Mouse (Mus musculus) forebrain, embryonic 10.5 days (tissue): ENCODE results near the gene Srp68. TPM values are rescaled to one million over a fixed set of nuclear protein-coding genes. Genes with fewer than 3 reads are reported as not detected.
A peak's percentile ranks its signal among the peaks of the same experiment; 100 is the strongest.

ENCODE experiments used
- DNase-seq: peaks from one replicate; pipeline ENCODE4 v3.0.0-alpha.2; 2017; ENCODE audit warnings: low spot score; ENCODE audit errors: extremely low spot score
- H3K27ac ChIP-seq: fragments of 300-500 bp; sonication (generic); 2 replicates; pipeline ENCODE4 v1.5.1; 2016; ENCODE audit warnings: mild to moderate bottlenecking
- H3K27me3 ChIP-seq: fragments of 300-500 bp; sonication (generic); 2 replicates; pipeline ENCODE4 v1.6.1; 2016; ENCODE audit warnings: mild to moderate bottlenecking; ENCODE audit not compliant: poor library complexity, severe bottlenecking
- H3K36me3 ChIP-seq: fragments of 300-500 bp; sonication (generic); replicated peaks from 2 replicates; pipeline ENCODE4 v1.6.1; 2016; ENCODE audit warnings: mild to moderate bottlenecking, moderate library complexity
- H3K4me1 ChIP-seq: fragments of 300-500 bp; sonication (generic); 2 replicates; pipeline ENCODE4 v1.6.1; 2016
- H3K4me3 ChIP-seq: fragments of 300-500 bp; sonication (generic); 2 replicates; pipeline ENCODE4 v1.5.1; 2016; ENCODE audit warnings: mild to moderate bottlenecking, moderate library complexity
- H3K9me3 ChIP-seq: fragments of 300-500 bp; sonication (generic); 2 replicates; pipeline ENCODE4 v1.6.1; 2016; ENCODE audit warnings: mild to moderate bottlenecking, moderate library complexity
- WGBS: fragments of 180-500 bp; shearing (Covaris S2); methylation state at CpG from one replicate; pipeline ENCODE4 v1.1.7; 2016; 5-methylcytosine and 5-hydroxymethylcytosine counted together
- polyA plus RNA-seq: library from polyadenylated mRNA; unstranded; fragments of >200 nt; fragmentation: Nextera tagmentation; extraction: Ambion mirVana; gene quantifications from 2 replicates; pipeline ENCODE4 v1.2.1, GENCODE M21; 2016

Srp68 gene
- polyA plus RNA-seq, 1 experiment from 2014 or later: 99.3 TPM

DNA sequence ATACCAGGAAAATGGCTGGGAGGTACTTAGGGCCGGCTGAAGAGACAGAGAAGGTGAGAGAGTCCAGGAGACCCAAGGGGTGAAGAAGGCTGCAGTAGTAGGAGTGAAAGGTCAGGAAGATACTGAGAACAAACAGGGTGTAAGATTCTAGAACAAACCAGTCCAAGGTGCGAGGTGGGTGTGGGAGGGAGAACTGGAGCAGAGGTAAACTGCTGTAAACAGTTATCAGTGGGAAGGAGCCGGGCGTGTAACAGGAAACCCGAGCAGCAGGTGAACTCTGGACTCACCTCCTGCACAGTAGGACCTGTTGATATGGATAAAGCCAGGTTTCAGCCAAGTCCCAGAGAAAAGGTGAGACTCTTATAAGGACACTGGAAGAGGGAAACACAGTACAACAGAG, 63.3 kb downstream of the Srp68 start:
- Histone ChIP-seq H3K4me1 (no peaks in the 10 kb centered on the region), H3K9me3 (no peaks in the 10 kb centered on the region), H3K36me3 (peaks cover 19% of the 10 kb centered on the region), H3K4me3 (no peak overlapping the region), H3K27me3 (no peaks in the 10 kb centered on the region), H3K27ac (no peak overlapping the region)
- no peak for DNase-seq
- WGBS: 84% methylated on average over 5 of the region's 5 CpGs

DNA sequence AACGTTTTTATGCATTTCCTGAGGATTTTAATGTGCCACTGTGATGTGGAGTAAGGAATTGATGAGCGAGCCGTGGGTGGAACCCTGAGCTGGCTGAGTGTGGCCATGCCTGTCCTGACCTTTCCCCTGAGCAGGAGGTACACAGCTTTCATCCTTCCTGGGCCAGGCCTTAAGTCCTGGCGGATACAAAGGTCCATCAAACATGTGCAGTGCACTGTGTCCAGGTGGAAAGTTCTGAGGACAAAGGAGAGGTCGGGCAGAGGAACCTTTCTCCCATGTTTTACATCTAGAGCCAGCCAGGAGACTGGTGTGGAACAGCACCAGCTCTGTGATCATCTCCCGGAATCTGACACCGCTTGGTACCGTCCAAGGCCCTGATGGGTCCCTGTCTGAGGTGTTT, 64.8 kb downstream of the Srp68 start:
- Histone ChIP-seq H3K27ac (no peak overlapping the region), H3K4me3 (no peak overlapping the region), H3K36me3 (peaks cover 22% of the 10 kb centered on the region), H3K9me3 (no peaks in the 10 kb centered on the region), H3K4me1 (no peaks in the 10 kb centered on the region), H3K27me3 (no peaks in the 10 kb centered on the region)
- 85% methylated on average over 8 of the region's 8 CpGs for WGBS
- no peak for DNase-seq

DNA sequence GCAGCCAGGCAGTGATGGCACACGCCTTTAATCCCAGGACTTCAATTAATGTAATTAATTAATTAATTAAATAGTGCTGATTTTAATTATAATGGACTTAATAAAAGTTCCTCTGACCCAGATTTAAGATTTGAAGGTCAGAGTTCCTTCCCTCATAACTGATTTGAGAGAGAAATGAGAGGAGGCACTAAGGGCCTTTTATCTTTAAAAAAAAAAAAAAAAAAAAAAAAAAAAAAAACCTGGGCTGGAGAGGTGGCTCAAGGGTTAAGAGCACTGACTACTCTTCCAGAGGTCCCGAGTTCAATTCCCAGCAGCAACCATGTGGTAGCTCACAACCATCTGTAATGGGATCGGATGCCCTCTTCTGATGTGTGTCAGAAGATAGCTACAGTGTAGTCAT, 65.4 kb downstream of the Srp68 start:
- no peaks in the 10 kb centered on the region for H3K9me3 ChIP-seq
- no peaks in the 10 kb centered on the region for H3K4me1 ChIP-seq
- no peak overlapping the region for H3K4me3 ChIP-seq
- DNase-seq: no peak
- H3K27me3 ChIP-seq: no peaks in the 10 kb centered on the region
- H3K27ac ChIP-seq: no peak overlapping the region
- H3K36me3 ChIP-seq: peaks cover 22% of the 10 kb centered on the region
- 84% methylated on average over 3 of the region's 3 CpGs for WGBS

DNA sequence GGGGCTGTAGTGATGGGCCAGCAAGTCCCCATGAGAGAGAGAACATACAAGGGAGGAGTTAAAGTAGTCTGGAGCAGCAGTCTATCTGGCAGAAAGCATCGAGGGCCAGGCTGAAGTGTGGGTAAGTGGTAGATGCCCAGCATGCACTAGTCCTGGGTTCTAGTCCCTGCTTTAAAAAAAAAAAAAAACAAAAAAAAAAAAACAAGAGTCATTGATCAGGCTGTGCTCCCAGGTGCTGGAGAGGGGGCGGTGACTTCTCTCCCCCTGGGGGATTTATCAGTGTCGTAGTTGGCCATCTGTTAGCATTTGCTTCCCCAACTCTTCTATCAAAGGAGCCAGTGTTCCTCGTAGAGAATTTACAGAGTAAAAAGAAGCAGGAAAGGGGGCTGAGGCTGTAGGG, 67.3 kb downstream of the Srp68 start:
- H3K9me3 ChIP-seq: no peaks in the 10 kb centered on the region
- H3K4me3 ChIP-seq: no peak overlapping the region
- H3K27ac ChIP-seq: no peak overlapping the region
- H3K36me3 ChIP-seq: peaks cover 25% of the 10 kb centered on the region
- 74% methylated on average over 4 of the region's 4 CpGs for WGBS
- H3K4me1 ChIP-seq: no peaks in the 10 kb centered on the region
- H3K27me3 ChIP-seq: no peaks in the 10 kb centered on the region
- DNase-seq: no peak

DNA sequence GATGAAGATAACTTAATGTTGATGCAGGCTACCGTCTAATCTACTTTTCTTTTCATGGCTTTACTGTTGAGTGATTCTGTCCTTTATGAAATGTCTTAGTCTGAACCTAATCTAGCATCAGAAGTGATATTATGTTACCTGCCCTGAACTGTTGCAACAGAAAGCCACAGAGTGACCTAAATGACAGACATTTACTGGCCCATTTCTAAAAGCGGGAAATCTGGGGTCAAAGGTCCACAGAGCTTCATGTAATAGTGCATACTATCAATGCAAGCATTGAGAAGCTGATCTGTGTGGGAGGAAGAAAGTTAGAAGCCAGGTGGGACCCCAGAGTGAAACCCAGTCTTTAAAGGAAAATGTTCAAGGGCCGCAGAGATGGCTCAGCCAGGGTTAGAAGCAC, 70.9 kb downstream of the Srp68 start:
- peaks cover 25% of the 10 kb centered on the region for H3K36me3 ChIP-seq
- no peak overlapping the region for H3K27ac ChIP-seq
- H3K4me3 ChIP-seq: no peak overlapping the region
- 94% methylated on average over 3 of the region's 3 CpGs for WGBS
- H3K9me3 ChIP-seq: no peaks in the 10 kb centered on the region
- no peaks in the 10 kb centered on the region for H3K27me3 ChIP-seq
- DNase-seq: no peak
- peaks cover 8% of the 10 kb centered on the region for H3K4me1 ChIP-seq

DNA sequence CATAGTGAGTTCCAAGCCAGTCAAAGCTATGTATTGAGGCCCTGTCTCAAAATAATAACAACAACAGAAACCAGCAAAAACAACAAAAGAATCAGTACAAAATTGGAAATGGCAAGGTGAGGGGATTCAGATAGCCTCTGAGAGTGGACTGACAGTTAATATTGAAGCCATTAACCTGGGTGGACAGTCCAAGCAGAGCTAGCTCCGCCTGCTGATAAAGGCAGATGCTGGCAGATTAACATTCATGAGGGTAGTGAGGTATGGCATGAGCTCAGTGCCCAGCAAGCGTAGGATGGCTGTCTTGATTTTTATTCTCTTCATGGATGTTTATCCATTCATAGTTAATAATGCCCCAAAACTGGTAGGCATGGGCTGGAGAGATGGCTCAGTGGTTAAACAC, 72.9 kb downstream of the Srp68 start:
- no peak for DNase-seq
- WGBS: 92% methylated on average over 2 of the region's 2 CpGs
- Histone ChIP-seq H3K27ac (no peak overlapping the region), H3K4me3 (no peak overlapping the region), H3K27me3 (no peaks in the 10 kb centered on the region), H3K36me3 (peaks cover 18% of the 10 kb centered on the region), H3K9me3 (no peaks in the 10 kb centered on the region), H3K4me1 (peaks cover 15% of the 10 kb centered on the region)

DNA sequence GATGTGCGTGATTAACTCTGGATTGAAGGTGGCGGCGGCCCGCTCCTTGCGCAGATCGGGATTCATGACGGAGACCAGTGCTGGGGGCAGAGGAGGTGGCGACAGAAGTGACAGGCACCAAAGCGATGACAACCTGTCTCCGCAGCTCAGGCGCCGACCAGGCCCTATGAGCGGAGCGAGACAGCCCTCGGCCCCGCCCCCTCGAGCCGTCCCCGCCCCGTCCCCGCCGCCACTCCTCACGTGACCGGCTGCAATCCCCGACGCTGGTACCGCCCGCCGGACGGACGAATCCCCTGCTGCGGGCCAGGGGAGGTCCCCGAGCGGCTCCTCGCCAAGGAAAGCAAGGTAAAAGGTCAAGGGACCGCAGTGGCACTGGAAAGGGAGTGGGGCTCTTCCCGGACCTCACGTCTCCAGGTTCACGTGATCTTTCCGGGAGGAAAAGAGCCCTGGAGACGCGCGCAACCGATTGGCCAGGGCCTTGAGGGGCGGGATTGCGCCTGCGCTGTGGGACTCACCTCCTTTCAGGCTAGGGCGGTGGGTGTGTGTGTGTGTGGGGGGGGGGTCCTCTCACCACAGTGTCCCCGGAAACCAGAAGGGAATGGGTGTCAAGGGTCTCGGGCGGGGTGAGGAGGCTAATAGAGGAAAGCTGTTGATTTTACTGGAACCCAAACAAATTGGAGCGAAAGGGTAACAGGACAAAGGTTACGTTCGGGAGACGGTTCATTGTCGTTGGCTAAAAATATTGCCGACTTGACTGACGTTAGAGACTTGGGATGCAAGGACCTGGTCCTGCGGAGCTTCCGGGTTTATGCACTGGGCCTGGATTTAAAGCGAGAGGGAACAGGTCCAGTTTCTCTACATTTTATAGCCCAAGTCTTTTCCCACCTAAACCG, 75.1 kb downstream of the Srp68 start, which contains the start of the genes Ten1 and Acox1:
Ten1 (plus strand) TSS at position 217 of the 893 bp plus-strand sequence.
Acox1 (minus strand) TSS at position 407 of the 893 bp plus-strand sequence.
- no peaks in the 10 kb centered on the region for H3K27me3 ChIP-seq
- H3K36me3 ChIP-seq: peaks cover 10% of the 10 kb centered on the region
- H3K27ac ChIP-seq: peak within 1 kb of the TSS; percentile 97
- WGBS: under 1% methylated on average over 62 of the region's 62 CpGs
- peak within 1 kb of the TSS; percentile 76 for H3K4me3 ChIP-seq
- DNase-seq: peak; percentile 98
- H3K9me3 ChIP-seq: no peaks in the 10 kb centered on the region
- H3K4me1 ChIP-seq: peaks cover 15% of the 10 kb centered on the region

DNA sequence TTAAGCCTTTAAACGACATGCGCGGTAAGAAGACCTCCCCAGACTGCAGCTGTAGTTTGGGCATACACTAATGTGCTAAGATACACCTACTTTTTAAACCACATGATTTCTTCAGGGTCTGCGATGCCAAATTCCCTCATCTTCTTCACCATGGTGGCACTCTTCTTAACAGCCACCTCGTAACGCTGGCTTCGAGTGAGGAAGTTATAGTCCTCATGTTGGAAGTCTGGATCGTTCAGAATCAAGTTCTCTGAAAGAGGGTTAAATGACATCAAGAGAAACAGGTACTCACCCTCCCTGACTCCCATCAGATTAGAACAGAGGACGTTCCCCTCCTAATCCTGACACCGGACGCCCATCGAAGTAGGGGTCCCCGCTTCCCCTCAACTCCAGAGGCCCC, 75.9 kb downstream of the Srp68 start:
- DNase-seq: no peak
- H3K27ac ChIP-seq: peak overlapping the region; percentile 97
- H3K9me3 ChIP-seq: no peaks in the 10 kb centered on the region
- H3K27me3 ChIP-seq: no peaks in the 10 kb centered on the region
- H3K4me3 ChIP-seq: peak overlapping the region; percentile 76
- 32% methylated on average over 13 of the region's 13 CpGs for WGBS
- H3K36me3 ChIP-seq: peaks cover 7% of the 10 kb centered on the region
- peaks cover 15% of the 10 kb centered on the region for H3K4me1 ChIP-seq

DNA sequence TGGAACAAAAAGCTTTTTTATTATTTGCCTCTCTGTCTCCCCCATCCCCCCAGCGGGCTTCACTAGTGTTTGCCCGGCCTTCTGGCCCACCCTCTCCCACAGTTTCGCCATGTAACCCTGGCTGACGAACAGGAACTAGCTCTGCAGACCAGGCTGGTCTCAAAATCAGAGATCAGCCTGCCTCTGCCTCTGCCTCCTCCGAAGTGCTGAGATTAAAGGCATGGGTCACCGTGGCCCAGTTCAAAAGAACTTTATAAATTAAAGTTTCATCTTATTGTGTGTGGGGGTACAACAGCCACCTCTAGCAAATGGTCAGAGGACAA, 76.5 kb downstream of the Srp68 start:
- 93% methylated on average over 6 of the region's 6 CpGs for WGBS
- Histone ChIP-seq H3K27ac (no peak overlapping the region), H3K4me1 (peaks cover 15% of the 10 kb centered on the region), H3K36me3 (peaks cover 7% of the 10 kb centered on the region), H3K4me3 (peak overlapping the region; percentile 76), H3K27me3 (no peaks in the 10 kb centered on the region), H3K9me3 (no peaks in the 10 kb centered on the region)
- no peak for DNase-seq

DNA sequence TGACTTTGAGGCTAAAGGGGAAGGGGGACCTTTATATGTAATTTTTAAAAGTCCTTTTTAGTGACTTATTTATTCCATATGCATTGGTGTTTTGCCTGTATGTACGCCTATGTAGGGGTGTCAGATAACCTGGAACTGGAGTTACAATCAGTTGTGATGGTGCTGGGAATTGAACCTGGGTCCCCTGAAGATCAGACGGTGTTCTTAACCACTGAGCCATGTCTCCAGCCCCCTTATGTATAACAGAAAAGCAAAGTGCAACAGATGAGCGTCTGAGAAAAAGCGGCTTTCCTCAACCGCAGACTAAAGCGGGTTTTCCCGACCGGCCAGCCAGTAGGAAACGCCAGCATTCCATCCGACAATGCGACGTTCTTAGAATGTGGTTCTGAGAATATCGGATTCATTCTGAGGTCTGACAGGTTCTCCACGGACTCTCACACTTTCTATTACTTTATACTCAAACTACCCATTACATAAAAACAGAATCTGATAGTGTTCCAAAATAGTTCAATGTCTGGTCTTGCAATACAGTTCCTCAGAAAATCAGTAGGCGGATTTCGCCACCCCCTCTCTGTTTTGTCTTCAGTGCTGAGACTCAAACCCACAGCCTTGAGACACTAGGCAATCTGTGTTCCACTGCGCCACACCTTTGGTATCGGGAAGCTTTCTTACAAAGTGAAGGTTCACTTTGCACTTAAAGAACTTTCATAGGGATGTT, 77.0 kb downstream of the Srp68 start:
- H3K4me1 ChIP-seq: peaks cover 15% of the 10 kb centered on the region
- H3K9me3 ChIP-seq: no peaks in the 10 kb centered on the region
- DNase-seq: no peak
- H3K27me3 ChIP-seq: no peaks in the 10 kb centered on the region
- H3K36me3 ChIP-seq: peaks cover 7% of the 10 kb centered on the region
- WGBS: 95% methylated on average over 18 of the region's 18 CpGs
- peak overlapping the region; percentile 76; the same call in 1 of the 2 replicates for H3K4me3 ChIP-seq
- no peak overlapping the region for H3K27ac ChIP-seq

DNA sequence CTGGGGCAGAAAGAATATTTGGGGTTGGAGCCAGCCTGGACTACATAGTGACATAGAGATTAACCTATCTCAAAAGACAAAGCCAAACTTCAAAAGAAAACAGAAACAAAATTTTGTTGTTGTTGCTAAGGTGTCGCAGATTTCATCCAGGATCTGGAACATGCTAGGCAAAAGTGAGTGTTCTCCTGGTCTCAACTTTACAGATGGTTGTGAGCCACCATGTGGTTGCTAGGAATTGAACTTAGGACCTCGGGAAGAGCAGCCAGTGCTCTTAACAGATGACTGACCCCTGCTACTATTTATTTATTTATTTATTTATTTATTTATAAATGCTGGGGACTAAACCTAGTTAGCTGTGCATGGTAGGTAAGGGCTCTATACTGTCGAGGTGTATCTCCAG, 77.7 kb downstream of the Srp68 start:
- DNase-seq: no peak
- Histone ChIP-seq H3K36me3 (peaks cover 8% of the 10 kb centered on the region), H3K27me3 (no peaks in the 10 kb centered on the region), H3K4me3 (no peak overlapping the region), H3K9me3 (no peaks in the 10 kb centered on the region), H3K4me1 (peaks cover 15% of the 10 kb centered on the region), H3K27ac (no peak overlapping the region)
- 88% methylated on average over 3 of the region's 3 CpGs for WGBS

DNA sequence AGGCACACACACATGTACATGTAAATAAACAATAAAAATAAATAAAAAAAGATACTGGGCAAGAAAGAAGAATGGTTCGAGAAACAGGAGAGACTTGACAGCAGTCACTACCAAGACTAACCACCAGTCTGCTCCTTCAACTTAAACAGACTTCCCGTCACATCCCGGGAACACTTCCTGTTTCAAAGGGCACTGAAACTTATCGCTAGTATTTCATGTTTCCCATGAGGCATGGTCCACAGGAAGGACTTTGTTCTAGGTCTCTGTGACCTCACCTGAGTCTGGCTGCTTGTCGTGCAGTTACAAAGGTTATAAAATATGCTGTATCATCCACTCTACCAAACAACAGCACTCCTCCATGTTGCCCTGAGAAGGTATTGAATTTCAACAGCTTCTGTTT, 78.8 kb downstream of the Srp68 start:
- Histone ChIP-seq H3K27ac (no peak overlapping the region), H3K4me3 (no peak overlapping the region), H3K4me1 (peaks cover 15% of the 10 kb centered on the region), H3K27me3 (no peaks in the 10 kb centered on the region), H3K36me3 (peaks cover 16% of the 10 kb centered on the region), H3K9me3 (no peaks in the 10 kb centered on the region)
- no peak for DNase-seq
- 80% methylated on average over 5 of the region's 5 CpGs for WGBS
